Mouse (Mus musculus) hindbrain, embryonic 12.5 days (tissue): ENCODE measurements at regions not wholly inside any gene's neighbourhood (a gene's known extent, or its start where the extent isn't known, plus 50 kb on each side); places are given as distances from the start of the nearest gene placed in this dataset.

Source experiments
- ATAC-seq: fragments of 200-750 bp; cut with Nextera tagmentation; 2 replicates; pipeline ENCODE4 v1.8.0; 2017; ENCODE audit warnings: moderate TSS enrichment; ENCODE audit not compliant: low FRiP score
- H3K27ac ChIP-seq: fragments of 300-500 bp; sonication (generic); 2 replicates; pipeline ENCODE4 v1.5.1; 2016; ENCODE audit warnings: mild to moderate bottlenecking
- H3K27me3 ChIP-seq: fragments of 300-500 bp; sonication (generic); 2 replicates; pipeline ENCODE4 v1.6.1; 2016; ENCODE audit warnings: mild to moderate bottlenecking
- H3K36me3 ChIP-seq: fragments of 300-500 bp; sonication (generic); 2 replicates; pipeline ENCODE4 v1.6.1; 2016; ENCODE audit warnings: mild to moderate bottlenecking
- H3K4me1 ChIP-seq: fragments of 300-500 bp; sonication (generic); 2 replicates; pipeline ENCODE4 v1.6.1; 2016
- H3K4me2 ChIP-seq: fragments of 300-500 bp; sonication (generic); replicated peaks from 2 replicates; pipeline ENCODE4 v1.6.1; 2016; ENCODE audit warnings: mild to moderate bottlenecking
- H3K4me3 ChIP-seq: fragments of 300-500 bp; sonication (generic); 2 replicates; pipeline ENCODE4 v1.5.1; 2016; ENCODE audit warnings: mild to moderate bottlenecking
- H3K9ac ChIP-seq: fragments of 300-500 bp; sonication (generic); 2 replicates; pipeline ENCODE4 v1.6.1; 2016; ENCODE audit warnings: mild to moderate bottlenecking, moderate library complexity
- H3K9me3 ChIP-seq: fragments of 300-500 bp; sonication (generic); replicated peaks from 2 replicates; pipeline ENCODE4 v1.6.1; 2016; ENCODE audit warnings: mild to moderate bottlenecking
- WGBS: fragments of 180-500 bp; shearing (Covaris S2); methylation state at CpG from one replicate; pipeline ENCODE4 v1.1.7; 2016; 5-methylcytosine and 5-hydroxymethylcytosine counted together

DNA sequence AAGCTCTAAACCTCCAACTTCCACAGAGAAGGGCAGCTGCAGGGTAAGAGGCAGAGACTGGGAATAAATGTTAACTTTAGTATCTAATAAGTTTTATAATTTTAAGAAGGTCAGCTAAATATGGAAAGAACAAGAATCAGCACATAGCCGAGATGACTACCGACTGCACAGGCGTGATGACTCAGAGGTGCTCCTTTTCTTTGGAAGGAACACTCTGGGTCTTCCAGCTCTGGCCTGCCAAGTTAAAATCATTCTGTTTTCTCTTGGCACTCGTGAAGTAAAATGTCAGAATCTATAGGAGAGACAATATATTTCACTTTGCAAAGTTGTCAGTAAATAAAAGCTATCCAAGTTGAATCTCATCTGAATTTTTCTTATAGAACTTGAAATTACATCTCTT is 96.2 kb upstream of the Magi2 start:
- no peaks in the 10 kb centered on the region for H3K4me1 ChIP-seq
- no peak overlapping the region for H3K4me2 ChIP-seq
- no peak for ATAC-seq
- no peak overlapping the region for H3K27ac ChIP-seq
- no peaks in the 10 kb centered on the region for H3K27me3 ChIP-seq
- no peak overlapping the region for H3K4me3 ChIP-seq
- 81% methylated on average over 4 of the region's 4 CpGs for WGBS
- H3K9me3 ChIP-seq = no peaks in the 10 kb centered on the region
- no peak overlapping the region for H3K9ac ChIP-seq
- H3K36me3 ChIP-seq = no peaks in the 10 kb centered on the region

DNA sequence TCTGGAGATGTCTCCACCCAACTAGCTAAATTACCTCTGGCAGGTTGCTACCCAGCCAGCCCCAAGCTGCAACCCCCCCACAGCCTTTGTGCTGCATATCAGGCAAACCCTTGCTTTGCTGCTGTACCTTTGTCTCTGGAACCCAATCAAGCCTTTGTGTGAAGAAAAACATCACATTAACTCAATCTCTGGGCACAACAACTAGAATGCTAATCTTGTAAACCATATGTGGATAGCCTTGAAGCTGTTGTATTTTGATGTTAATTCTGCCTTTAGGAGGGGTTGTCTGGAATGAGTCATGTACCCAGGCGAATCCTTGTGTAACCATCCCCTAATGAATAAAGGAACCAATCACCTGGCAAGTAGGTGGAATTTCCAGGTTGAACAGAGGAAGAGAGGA is 72.3 kb upstream of the Magi2 start:
- H3K9ac ChIP-seq = no peak overlapping the region
- 54% methylated on average over 1 of the region's 1 CpGs for WGBS

DNA sequence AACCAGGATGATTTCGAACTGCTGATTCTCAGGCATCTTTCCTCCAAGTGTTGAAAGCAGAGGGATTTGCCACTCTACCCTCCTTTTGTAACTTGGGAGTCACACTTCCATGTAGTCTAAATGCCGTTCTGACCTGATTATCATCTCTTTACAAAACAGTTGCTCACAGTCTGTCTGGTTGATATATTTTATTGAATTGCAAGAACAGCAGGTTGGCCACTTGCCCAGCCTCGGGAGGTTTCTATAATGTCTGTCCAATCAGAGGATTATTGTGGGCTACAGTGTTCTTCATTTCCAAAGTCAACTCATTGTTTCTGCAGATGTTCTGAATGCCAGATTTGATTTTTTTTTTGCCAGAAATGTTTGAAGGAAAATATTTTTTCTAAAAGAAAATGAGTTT is 68.6 kb upstream of the Magi2 start:
- no peak overlapping the region for H3K27ac ChIP-seq
- no peaks in the 10 kb centered on the region for H3K27me3 ChIP-seq
- H3K9me3 ChIP-seq = no peaks in the 10 kb centered on the region
- no peaks in the 10 kb centered on the region for H3K4me1 ChIP-seq
- no peak overlapping the region for H3K4me2 ChIP-seq
- no peak overlapping the region for H3K4me3 ChIP-seq
- 0 out of 2 replicates have a peak, but pooled peaks have one; percentile 38 for ATAC-seq
- H3K36me3 ChIP-seq = no peaks in the 10 kb centered on the region
- 50% methylated on average over 3 of the region's 3 CpGs for WGBS
- no peak overlapping the region for H3K9ac ChIP-seq

More for the DNA sequence above, 72.3 kb upstream of the Magi2 start:
- no peaks in the 10 kb centered on the region for H3K9me3 ChIP-seq
- no peaks in the 10 kb centered on the region for H3K4me1 ChIP-seq
- no peak overlapping the region for H3K27ac ChIP-seq
- no peak for ATAC-seq
- H3K27me3 ChIP-seq = no peaks in the 10 kb centered on the region
- no peaks in the 10 kb centered on the region for H3K36me3 ChIP-seq
- H3K4me3 ChIP-seq = no peak overlapping the region
- H3K4me2 ChIP-seq = no peak overlapping the region

DNA sequence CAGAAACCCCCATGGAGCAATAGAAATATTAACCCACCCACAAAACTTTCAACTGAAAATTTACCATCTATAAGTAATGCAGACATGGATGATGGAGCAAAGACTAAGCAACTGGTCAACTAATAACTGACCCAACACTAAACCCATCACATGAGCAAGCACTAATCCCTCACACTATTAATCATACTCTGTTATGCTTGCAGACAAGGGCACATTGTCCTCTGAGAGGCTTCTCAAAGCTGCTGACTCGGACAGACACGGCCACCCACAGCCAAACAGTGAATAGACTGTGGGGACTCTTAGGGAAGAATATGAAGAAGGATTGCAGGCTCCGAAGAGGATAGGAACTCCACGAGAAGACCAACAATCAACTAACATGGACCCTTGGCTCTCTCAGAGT is 66.6 kb upstream of the Magi2 start:
- Histone ChIP-seq H3K9ac (no peak overlapping the region), H3K27me3 (no peaks in the 10 kb centered on the region), H3K9me3 (no peaks in the 10 kb centered on the region), H3K4me2 (no peak overlapping the region), H3K4me1 (no peaks in the 10 kb centered on the region), H3K4me3 (no peak overlapping the region), H3K27ac (no peak overlapping the region), H3K36me3 (no peaks in the 10 kb centered on the region)
- no peak for ATAC-seq
- WGBS = 42% methylated on average over 4 of the region's 4 CpGs
